Mouse (Mus musculus) small intestine, adult 2 months (tissue): ENCODE measurements around the gene Oas3.

ENCODE experiments used
- CTCF ChIP-seq: fragments of 200-500 bp; IDR thresholded peaks from 2 replicates; pipeline ENCODE4 v1.5.1; 2012; ENCODE audit warnings: low read depth, mild to moderate bottlenecking, control low read depth, inconsistent platforms, low read length, moderate library complexity, mixed read lengths; ENCODE audit not compliant: insufficient replicate concordance, insufficient read length; ENCODE audit errors: extremely low read depth
- POLR2A ChIP-seq: fragments of 200-500 bp; IDR thresholded peaks from 2 replicates; pipeline ENCODE4 v1.6.1; 2012; ENCODE audit warnings: low read depth, mild to moderate bottlenecking, control low read depth, inconsistent platforms, low read length, moderate library complexity

- no peak for TF ChIP-seq POLR2A
- no peak for TF ChIP-seq CTCF
Measured at GRCm38 (mm10) chr5:120803596-120803995, 26.1 kb upstream of the Oas3 start.
